Mouse (Mus musculus) erythroblast, embryonic 14.5 days (primary cell): Measurements from ENCODE around the gene Clcn7. TPM values are rescaled to one million over a fixed set of nuclear protein-coding genes. Genes with fewer than 3 reads are reported as not detected.
"Not testable (repeated sequence)": the region's sequence is repeated elsewhere in the genome, so short reads cannot be mapped to it uniquely, and the experiment has no call there.

Source experiments
- H3K27me3 ChIP-seq: 2 replicates; pipeline ENCODE4 v1.6.1; 2012; ENCODE audit warnings: inconsistent platforms; ENCODE audit not compliant: control insufficient read depth
- H3K36me3 ChIP-seq: 2 replicates; pipeline ENCODE4 v1.6.1; 2012; ENCODE audit warnings: mild to moderate bottlenecking, inconsistent platforms; ENCODE audit not compliant: control insufficient read depth
- H3K4me1 ChIP-seq: 2 replicates; pipeline ENCODE4 v1.6.1; 2012; ENCODE audit warnings: inconsistent platforms; ENCODE audit not compliant: control insufficient read depth
- H3K4me3 ChIP-seq: replicated peaks from 2 replicates; pipeline ENCODE3; 2012; ENCODE audit warnings: moderate library complexity, mild to moderate bottlenecking, inconsistent platforms
- H3K9me3 ChIP-seq: 2 replicates; pipeline ENCODE4 v1.6.1; 2012; ENCODE audit warnings: low read length, inconsistent platforms, mixed read lengths; ENCODE audit not compliant: control insufficient read depth
- GATA1 ChIP-seq: IDR thresholded peaks from 2 replicates; pipeline ENCODE4 v1.6.1; 2012; ENCODE audit warnings: low read length, inconsistent platforms, mixed read lengths
- TAL1 ChIP-seq: IDR thresholded peaks from 3 replicates; pipeline ENCODE4 v1.6.1; 2012; ENCODE audit warnings: low read length, inconsistent platforms, mixed read lengths
- polyA plus RNA-seq: library from polyadenylated mRNA; stranded (reverse); fragments of >175 nt; gene quantifications from 2 replicates; pipeline ENCODE4 v1.2.3, GENCODE M21; 2012

The Clcn7 gene
- polyA plus RNA-seq, 1 experiment = 2.0 TPM

- no peak for TF ChIP-seq GATA1
- no peak for TF ChIP-seq TAL1
- H3K4me1 ChIP-seq = peaks cover 32% of the 10 kb centered on the region
- no peak within 1 kb of the TSS for H3K4me3 ChIP-seq
- no peaks in the 10 kb centered on the region for H3K9me3 ChIP-seq
- H3K36me3 ChIP-seq = no peaks in the 10 kb centered on the region
- H3K27me3 ChIP-seq = peaks cover 15% of the 10 kb centered on the region
These were observed 12.8 kb upstream of the Clcn7 start, which contains the start of gene Ptx4 for GRCm38 (mm10) chr17:25120406-25120805. Gene Ptx4 (plus strand): TSS chr17:25120760.

- H3K9me3 ChIP-seq = no peaks in the 10 kb centered on the region
- H3K4me3 ChIP-seq = no peak overlapping the region
- peaks cover 15% of the 10 kb centered on the region for H3K27me3 ChIP-seq
- no peaks in the 10 kb centered on the region for H3K36me3 ChIP-seq
- no peak for TF ChIP-seq GATA1
- no peak for TF ChIP-seq TAL1
- H3K4me1 ChIP-seq = peaks cover 32% of the 10 kb centered on the region
These were observed 9.2 kb upstream of the Clcn7 start for GRCm38 (mm10) chr17:25123979-25124378.

GRCm38 (mm10) chr17:25125442-25126060, 7.6 kb upstream of the Clcn7 start:
- Histone ChIP-seq H3K4me1 (peaks cover 26% of the 10 kb centered on the region), H3K27me3 (peaks cover 15% of the 10 kb centered on the region)
- not testable (repeated sequence) for H3K9me3 ChIP-seq, H3K36me3 ChIP-seq, H3K4me3 ChIP-seq

GRCm38 (mm10) chr17:25127079-25127478, 6.1 kb upstream of the Clcn7 start:
- Histone ChIP-seq H3K36me3 (no peaks in the 10 kb centered on the region), H3K9me3 (no peaks in the 10 kb centered on the region), H3K4me1 (peaks cover 26% of the 10 kb centered on the region), H3K4me3 (peak overlapping the region; percentile 19), H3K27me3 (peaks cover 10% of the 10 kb centered on the region)
- TF ChIP-seq GATA1 (0 out of 2 replicates have a peak, but pooled peaks have one; percentile 30), TAL1 (peak; percentile 49)

GRCm38 (mm10) chr17:25127681-25128080, 5.5 kb upstream of the Clcn7 start:
- H3K9me3 ChIP-seq = no peaks in the 10 kb centered on the region
- peaks cover 26% of the 10 kb centered on the region for H3K4me1 ChIP-seq
- no peak for TF ChIP-seq GATA1
- no peak for TF ChIP-seq TAL1
- no peaks in the 10 kb centered on the region for H3K36me3 ChIP-seq
- no peak overlapping the region for H3K4me3 ChIP-seq
- peaks cover 5% of the 10 kb centered on the region for H3K27me3 ChIP-seq

- H3K4me1 ChIP-seq = peaks cover 36% of the 10 kb centered on the region
- no peaks in the 10 kb centered on the region for H3K27me3 ChIP-seq
- no peak overlapping the region for H3K4me3 ChIP-seq
- TF ChIP-seq GATA1 (no peak), TAL1 (no peak)
- no peaks in the 10 kb centered on the region for H3K36me3 ChIP-seq
- no peaks in the 10 kb centered on the region for H3K9me3 ChIP-seq
These were observed 3.1 kb upstream of the Clcn7 start for GRCm38 (mm10) chr17:25130060-25130459.

GRCm38 (mm10) chr17:25135622-25136021, 2.4 kb downstream of the Clcn7 start:
- no peaks in the 10 kb centered on the region for H3K9me3 ChIP-seq
- peaks cover 39% of the 10 kb centered on the region for H3K36me3 ChIP-seq
- H3K4me1 ChIP-seq = peaks cover 38% of the 10 kb centered on the region
- no peak overlapping the region for H3K4me3 ChIP-seq
- H3K27me3 ChIP-seq = no peaks in the 10 kb centered on the region
- TF ChIP-seq GATA1 (no peak), TAL1 (no peak)

- no peak for TF ChIP-seq GATA1
- TF ChIP-seq TAL1 = no peak
- Histone ChIP-seq H3K36me3 (peaks cover 60% of the 10 kb centered on the region), H3K9me3 (no peaks in the 10 kb centered on the region), H3K27me3 (no peaks in the 10 kb centered on the region), H3K4me1 (peaks cover 34% of the 10 kb centered on the region), H3K4me3 (no peak overlapping the region)
These were observed 5.6 kb downstream of the Clcn7 start for GRCm38 (mm10) chr17:25138803-25139202.

GRCm38 (mm10) chr17:25139960-25140359, 6.8 kb downstream of the Clcn7 start:
- H3K9me3 ChIP-seq = no peaks in the 10 kb centered on the region
- peaks cover 72% of the 10 kb centered on the region for H3K36me3 ChIP-seq
- no peaks in the 10 kb centered on the region for H3K27me3 ChIP-seq
- peaks cover 23% of the 10 kb centered on the region for H3K4me1 ChIP-seq
- H3K4me3 ChIP-seq = no peak overlapping the region
- TF ChIP-seq GATA1 = no peak
- TF ChIP-seq TAL1 = no peak

- Histone ChIP-seq H3K36me3 (peaks cover 40% of the 10 kb centered on the region), H3K9me3 (no peaks in the 10 kb centered on the region), H3K27me3 (0 out of 2 replicates have a peak, but pooled peaks cover 2% of the 10 kb centered on the region), H3K4me1 (peaks cover 2% of the 10 kb centered on the region; the same call in 1 of the 2 replicates), H3K4me3 (no peak within 1 kb of the TSS)
- TF ChIP-seq GATA1 (no peak), TAL1 (no peak)
These were observed 29.0 kb downstream of the Clcn7 start, which contains the start of gene Ccdc154 for GRCm38 (mm10) chr17:25162161-25162560. Gene Ccdc154 (plus strand): TSS chr17:25162461.
